Mouse (Mus musculus): ENCODE results near the gene Mettl8.

DNA sequence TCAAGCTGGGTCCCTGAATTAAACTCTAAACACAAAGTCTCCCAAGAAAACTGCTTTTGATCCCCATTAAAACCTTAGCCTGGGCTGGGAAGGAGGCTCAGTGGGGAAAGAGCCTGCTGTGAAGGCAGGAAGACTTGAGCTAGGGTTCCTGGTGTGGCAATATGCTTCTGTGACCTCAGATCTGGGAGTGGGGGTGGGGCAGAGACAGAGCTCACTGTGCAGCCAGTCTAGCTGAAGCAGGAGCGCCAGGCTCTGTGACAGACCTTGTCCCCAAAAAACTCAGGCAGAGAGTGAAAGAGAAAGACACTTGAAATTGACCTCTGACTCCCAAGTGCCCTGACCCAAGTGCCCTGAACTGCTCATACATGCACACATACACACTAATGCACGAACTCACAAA, 62.7 kb downstream of the Mettl8 start:
- no peak for TF ChIP-seq CTCF (conservative IDR thresholded peaks at IDR 0.05; ENCODE audit: insufficient read depth, insufficient read length, low read depth, low read length)
- no peak for TF ChIP-seq POLR2A (IDR thresholded peaks at IDR 0.05; ENCODE audit: low read depth, low read length)

Data from kidney, adult 2 months (tissue).